Mouse (Mus musculus) testis, adult 2 months (tissue): ENCODE measurements around the gene Polr2e. TPM values are rescaled to one million over a fixed set of nuclear protein-coding genes. Genes with fewer than 3 reads are reported as not detected.

ENCODE experiments used
- H3K27ac ChIP-seq: fragments of 200-500 bp; 2 replicates; pipeline ENCODE4 v1.5.1; 2012; ENCODE audit warnings: low read depth, low read length; ENCODE audit not compliant: control insufficient read depth, insufficient read depth
- H3K27me3 ChIP-seq: fragments of 200-500 bp; 2 replicates; pipeline ENCODE4 v1.6.1; 2012; ENCODE audit warnings: mild to moderate bottlenecking, low read length, moderate library complexity; ENCODE audit not compliant: control insufficient read depth, insufficient read depth
- H3K36me3 ChIP-seq: fragments of 200-500 bp; 2 replicates; pipeline ENCODE4 v1.6.1; 2012; ENCODE audit warnings: mild to moderate bottlenecking, low read length; ENCODE audit not compliant: control insufficient read depth, insufficient read depth
- H3K4me1 ChIP-seq: fragments of 200-500 bp; 2 replicates; pipeline ENCODE4 v1.6.1; 2012; ENCODE audit warnings: low read length; ENCODE audit not compliant: control insufficient read depth, insufficient read depth
- H3K4me3 ChIP-seq: fragments of 200-500 bp; 2 replicates; pipeline ENCODE4 v1.5.1; 2012; ENCODE audit warnings: low read depth, mild to moderate bottlenecking, low read length, moderate library complexity, mixed read lengths; ENCODE audit not compliant: control insufficient read depth
- CTCF ChIP-seq: fragments of 200-500 bp; IDR thresholded peaks from 2 replicates; pipeline ENCODE4 v1.5.1; 2012; ENCODE audit warnings: low read depth, mild to moderate bottlenecking, inconsistent platforms, low read length, moderate library complexity; ENCODE audit not compliant: control insufficient read depth, insufficient read depth, insufficient replicate concordance
- POLR2A ChIP-seq: fragments of 200-500 bp; IDR thresholded peaks from 2 replicates; pipeline ENCODE4 v1.6.1; 2012; ENCODE audit warnings: low read depth, mild to moderate bottlenecking, inconsistent platforms, low read length, moderate library complexity; ENCODE audit not compliant: control insufficient read depth
- polyA plus RNA-seq: library from polyadenylated mRNA; depleted of rRNA; stranded (reverse); fragments of >200 nt; gene quantifications from 2 replicates; pipeline ENCODE4 v1.2.3, GENCODE M21; 2012

Polr2e gene
- polyA plus RNA-seq, 1 experiment = 104 TPM

DNA sequence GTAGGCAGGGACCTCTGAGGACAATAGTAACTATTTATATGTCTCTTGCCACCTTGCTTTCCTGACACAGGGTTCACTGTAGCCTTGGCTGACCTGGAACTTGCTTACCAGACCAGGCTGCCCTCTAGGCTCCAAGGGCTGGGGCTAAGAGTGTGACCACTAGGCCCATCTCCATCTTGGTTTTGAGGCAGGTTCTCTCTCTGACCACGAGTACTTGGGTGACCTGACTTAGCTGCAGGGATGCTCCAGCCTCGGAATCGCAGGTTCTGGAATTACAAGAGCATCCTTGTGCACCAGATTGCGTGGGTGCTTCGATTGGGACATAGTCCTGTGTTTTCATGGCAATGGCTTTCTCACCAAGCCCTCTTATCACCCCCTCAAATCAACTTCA is 12.8 kb upstream of the Polr2e start:
- H3K36me3 ChIP-seq = no peaks in the 10 kb centered on the region; the same call in 1 of the 2 replicates
- no peak for TF ChIP-seq CTCF
- no peak for TF ChIP-seq POLR2A
- peak overlapping the region; percentile 98 for H3K4me3 ChIP-seq
- peaks cover 15% of the 10 kb centered on the region for H3K4me1 ChIP-seq
- peak overlapping the region; percentile 100; the same call in 1 of the 2 replicates for H3K27ac ChIP-seq
- no peaks in the 10 kb centered on the region for H3K27me3 ChIP-seq

DNA sequence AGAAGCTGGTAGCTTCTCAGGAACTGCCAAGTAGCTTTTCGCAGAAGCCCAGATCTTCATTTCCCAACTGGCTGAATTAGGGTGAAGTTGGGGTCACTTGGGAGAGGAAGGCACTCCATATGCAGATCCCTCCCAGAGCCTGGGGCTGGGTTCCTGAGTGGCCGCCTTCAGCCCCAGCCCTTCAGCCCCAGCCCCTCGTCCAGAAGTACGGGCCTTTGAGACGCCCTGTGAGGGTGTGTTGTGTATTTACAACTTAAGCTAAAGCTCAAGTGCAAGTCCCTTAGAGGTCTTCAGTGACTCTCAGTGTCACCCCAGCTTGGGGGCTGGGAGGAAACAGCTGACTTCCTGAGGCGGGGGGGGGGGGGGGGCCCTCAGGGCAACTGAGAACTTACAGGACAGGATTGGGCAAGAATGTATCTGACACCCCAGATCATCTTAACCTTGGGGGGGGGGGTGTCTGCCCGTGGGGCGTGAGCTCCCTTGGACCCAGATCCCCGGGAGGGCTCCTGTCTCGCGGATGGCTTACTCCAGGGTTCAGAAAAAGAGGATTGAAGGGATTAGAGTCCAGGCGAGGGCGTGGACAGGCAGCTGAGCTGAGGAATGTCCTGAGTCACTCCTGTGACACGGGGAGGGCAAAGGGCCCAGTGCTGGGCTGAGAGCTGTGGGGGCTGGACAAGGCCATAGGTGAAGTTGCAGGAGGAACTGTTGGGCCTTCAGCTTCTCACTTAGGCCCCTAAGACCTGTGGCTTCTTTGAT is 12.2 kb upstream of the Polr2e start:
- no peaks in the 10 kb centered on the region for H3K27me3 ChIP-seq
- H3K4me1 ChIP-seq = peaks cover 15% of the 10 kb centered on the region
- H3K36me3 ChIP-seq = no peaks in the 10 kb centered on the region; the same call in 1 of the 2 replicates
- peak overlapping the region; percentile 98 for H3K4me3 ChIP-seq
- TF ChIP-seq CTCF (no peak), POLR2A (no peak)
- peak overlapping the region; percentile 100; the same call in 1 of the 2 replicates for H3K27ac ChIP-seq

DNA sequence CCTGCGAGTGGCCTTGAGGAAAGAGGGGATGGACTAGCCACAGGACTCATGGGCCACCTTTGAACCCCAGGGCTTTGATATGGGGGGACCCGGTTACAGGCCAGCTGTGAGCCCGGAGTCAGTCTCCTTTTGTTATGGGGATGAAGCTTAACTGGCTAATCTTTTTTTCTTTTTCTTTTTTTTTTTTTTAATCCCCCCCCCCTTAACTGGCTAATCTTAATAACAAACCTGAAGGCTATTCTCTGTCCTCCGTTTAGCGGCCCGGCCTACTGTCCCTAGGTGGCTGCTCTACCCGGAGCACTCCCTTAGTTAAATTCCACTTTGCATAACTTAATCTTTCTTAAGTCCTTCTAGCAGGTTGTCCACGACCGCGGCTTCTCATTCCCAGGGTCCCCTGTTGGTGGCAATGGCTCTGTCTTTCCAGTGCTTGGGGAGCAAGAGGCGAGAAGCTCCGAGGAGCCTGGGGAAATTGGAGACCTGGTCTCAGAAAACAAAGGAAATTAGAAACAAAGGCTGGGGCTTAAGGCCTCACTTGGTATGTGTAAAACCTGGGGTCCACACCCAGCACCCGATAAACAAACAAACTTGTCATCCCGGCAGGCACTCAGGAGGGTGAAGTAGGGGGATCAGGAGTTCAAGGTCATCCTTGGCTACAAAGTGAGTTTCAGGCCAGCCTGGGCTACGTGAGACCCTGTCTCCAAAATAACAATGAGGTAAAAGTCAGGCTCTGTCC is 11.5 kb upstream of the Polr2e start:
- peaks cover 15% of the 10 kb centered on the region for H3K4me1 ChIP-seq
- peak overlapping the region; percentile 55 for H3K4me3 ChIP-seq
- no peak for TF ChIP-seq CTCF
- no peaks in the 10 kb centered on the region; the same call in 1 of the 2 replicates for H3K36me3 ChIP-seq
- H3K27ac ChIP-seq = no peak overlapping the region; the same call in 1 of the 2 replicates
- H3K27me3 ChIP-seq = no peaks in the 10 kb centered on the region

DNA sequence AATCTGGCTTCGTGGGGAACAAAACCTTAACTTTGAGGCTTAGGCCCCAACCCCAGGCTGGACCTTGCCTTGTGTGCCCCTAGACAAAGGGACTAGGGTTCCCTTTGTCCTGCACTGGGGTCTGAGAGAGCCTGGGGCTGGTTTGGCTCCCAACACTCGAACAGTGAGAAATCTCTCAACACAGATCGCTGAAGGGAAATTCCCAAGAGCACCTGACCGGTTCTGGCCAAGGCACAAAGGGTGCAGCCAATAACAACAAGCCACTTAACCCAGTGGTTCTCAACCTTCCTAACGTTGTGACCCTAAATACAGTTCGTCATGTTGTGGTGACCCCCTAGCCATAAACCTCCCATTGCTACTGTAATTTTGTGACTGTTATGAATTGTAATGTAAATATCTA is 10.6 kb upstream of the Polr2e start:
- TF ChIP-seq CTCF = no peak
- TF ChIP-seq POLR2A = no peak
- H3K27ac ChIP-seq = peak overlapping the region; percentile 39
- peaks cover 12% of the 10 kb centered on the region for H3K4me1 ChIP-seq
- peak overlapping the region; percentile 5; the same call in 1 of the 2 replicates for H3K4me3 ChIP-seq
- no peaks in the 10 kb centered on the region; the same call in 1 of the 2 replicates for H3K36me3 ChIP-seq
- H3K27me3 ChIP-seq = no peaks in the 10 kb centered on the region

DNA sequence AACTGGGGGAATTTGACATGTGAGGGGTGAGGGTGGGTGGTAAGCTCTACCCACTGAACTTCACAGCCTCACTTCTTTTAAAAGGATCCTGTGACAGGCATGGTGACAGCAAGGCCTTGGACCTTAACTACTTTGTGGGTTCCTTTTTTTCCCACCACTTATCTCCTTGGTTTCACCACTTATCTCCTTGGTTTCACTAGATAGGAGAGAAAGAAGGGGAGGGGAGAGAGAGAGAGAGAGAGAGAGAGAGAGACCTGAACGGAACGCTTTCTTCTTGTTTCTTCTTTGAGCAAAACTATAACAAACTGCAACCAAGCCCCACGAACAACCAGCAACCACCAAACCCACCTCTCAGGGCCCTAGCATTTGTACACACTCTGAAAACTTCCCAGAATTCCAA is 9.2 kb upstream of the Polr2e start:
- H3K27ac ChIP-seq = peak overlapping the region; percentile 69
- TF ChIP-seq CTCF (no peak), POLR2A (no peak)
- H3K4me1 ChIP-seq = peaks cover 12% of the 10 kb centered on the region
- H3K27me3 ChIP-seq = no peaks in the 10 kb centered on the region
- H3K36me3 ChIP-seq = no peaks in the 10 kb centered on the region
- no peak overlapping the region for H3K4me3 ChIP-seq

DNA sequence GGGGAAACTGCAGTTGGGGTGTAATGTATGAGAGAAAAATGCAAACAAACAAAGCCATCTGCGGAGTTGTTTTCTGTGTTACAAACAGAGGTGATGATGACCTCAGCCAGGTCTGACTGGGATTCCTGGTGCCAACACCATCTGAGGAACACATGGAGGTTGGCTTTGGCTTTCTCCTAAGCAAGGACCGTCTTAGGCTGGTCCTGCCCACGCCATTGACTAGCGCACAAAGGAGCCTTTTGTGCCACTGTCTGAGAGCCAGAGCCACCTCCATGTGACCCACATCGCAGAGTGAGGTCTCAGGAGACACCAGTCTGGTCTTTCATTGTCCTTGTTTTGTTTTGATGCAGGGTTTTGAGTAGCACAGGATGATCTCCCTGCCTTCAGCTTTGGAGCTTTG is 8.8 kb upstream of the Polr2e start:
- no peak overlapping the region for H3K4me3 ChIP-seq
- TF ChIP-seq CTCF (no peak), POLR2A (peak; percentile 39; the same call in 1 of the 2 replicates)

DNA sequence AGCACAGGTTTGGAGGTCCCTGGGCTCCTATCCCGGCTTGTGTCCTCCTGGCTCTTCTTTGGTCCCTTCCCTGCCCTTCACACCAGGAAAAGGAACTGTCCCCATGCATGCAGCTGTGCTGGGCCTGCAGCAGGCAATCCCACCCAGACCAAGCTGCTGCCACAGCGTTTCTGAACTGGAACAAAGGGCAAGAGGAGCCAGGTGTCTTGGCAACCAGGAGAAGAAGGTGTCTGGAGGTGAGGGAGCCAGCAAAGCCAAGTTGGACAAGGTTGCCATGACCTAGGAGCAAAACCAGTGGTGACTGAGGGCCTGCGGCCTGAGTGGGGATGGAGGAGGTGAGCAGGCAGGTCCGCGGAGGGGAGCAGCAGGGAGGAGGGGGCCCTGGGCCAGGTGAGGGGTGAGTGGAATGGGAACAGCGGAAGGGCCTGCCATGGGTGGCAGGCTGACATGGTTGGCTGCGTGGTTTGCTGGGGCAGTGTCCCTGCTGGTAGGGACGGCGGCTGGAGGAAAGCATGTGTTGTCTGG is 7.5 kb upstream of the Polr2e start, which contains the start of gene Gpx4:
Gpx4 (plus strand) TSS at position 126 of the 525 bp plus-strand sequence.
- no peak within 1 kb of the TSS for H3K4me3 ChIP-seq
- H3K27me3 ChIP-seq = no peaks in the 10 kb centered on the region
- H3K27ac ChIP-seq = no peak within 1 kb of the TSS
- TF ChIP-seq CTCF = no peak
- TF ChIP-seq POLR2A = no peak
- no peaks in the 10 kb centered on the region for H3K36me3 ChIP-seq
- H3K4me1 ChIP-seq = peaks cover 10% of the 10 kb centered on the region

More for the DNA sequence above, 8.8 kb upstream of the Polr2e start:
- Histone ChIP-seq H3K36me3 (no peaks in the 10 kb centered on the region), H3K27me3 (no peaks in the 10 kb centered on the region), H3K4me1 (peaks cover 12% of the 10 kb centered on the region), H3K27ac (peak overlapping the region; percentile 69)
